Mouse (Mus musculus) splenic B cell, adult 2 months (primary cell): ENCODE data around the gene Btf3l4.

ENCODE experiments used
- DNase-seq: peaks from one replicate; pipeline ENCODE4 v3.0.0-alpha.2; 2011; ENCODE audit warnings: low read depth, low spot score
- H3K27me3 ChIP-seq: 2 replicates; pipeline ENCODE4 v1.6.1; 2012; ENCODE audit warnings: mild to moderate bottlenecking, low read length, moderate library complexity, mixed read lengths; ENCODE audit not compliant: control insufficient read depth, poor library complexity, insufficient read depth, severe bottlenecking
- H3K36me3 ChIP-seq: 2 replicates; pipeline ENCODE4 v1.6.1; 2012; ENCODE audit warnings: mild to moderate bottlenecking, low read length, moderate library complexity, mixed read lengths; ENCODE audit not compliant: control insufficient read depth, poor library complexity, insufficient read depth, severe bottlenecking

Btf3l4 gene

GRCm38 (mm10) chr4:108832916-108833827 lies at the start of gene Btf3l4:
Gene Btf3l4 (minus strand): TSS chr4:108833614.
- H3K27me3 ChIP-seq: no peaks in the 10 kb centered on the region
- peak; percentile 94 for DNase-seq
- no peaks in the 10 kb centered on the region for H3K36me3 ChIP-seq

GRCm38 (mm10) chr4:108878963-108879822 lies 45.8 kb upstream of the Btf3l4 start, which contains the start of gene Rab3b:
Gene Rab3b (plus strand): TSS chr4:108879063.
- DNase-seq: peak; percentile 58
- no peaks in the 10 kb centered on the region for H3K36me3 ChIP-seq
- no peaks in the 10 kb centered on the region for H3K27me3 ChIP-seq

GRCm38 (mm10) chr4:108877901-108878300 lies 44.5 kb upstream of the Btf3l4 start:
- DNase-seq: no peak
- Histone ChIP-seq H3K27me3 (no peaks in the 10 kb centered on the region), H3K36me3 (no peaks in the 10 kb centered on the region)

- no peaks in the 10 kb centered on the region for H3K27me3 ChIP-seq
- no peak for DNase-seq
- H3K36me3 ChIP-seq: no peaks in the 10 kb centered on the region
Observed at GRCm38 (mm10) chr4:108873746-108874145, 40.3 kb upstream of the Btf3l4 start.

GRCm38 (mm10) chr4:108869730-108870374 lies 36.4 kb upstream of the Btf3l4 start:
- H3K36me3 ChIP-seq: no peaks in the 10 kb centered on the region
- H3K27me3 ChIP-seq: no peaks in the 10 kb centered on the region
- peak; percentile 87 for DNase-seq

- no peak for DNase-seq
Observed at GRCm38 (mm10) chr4:108866806-108867205, 33.4 kb upstream of the Btf3l4 start.

GRCm38 (mm10) chr4:108848505-108848848 lies 15.1 kb upstream of the Btf3l4 start, which contains the start of gene A730015C16Rik:
Gene A730015C16Rik (minus strand): TSS chr4:108848619.
- no peak for DNase-seq
- Histone ChIP-seq H3K27me3 (no peaks in the 10 kb centered on the region), H3K36me3 (no peaks in the 10 kb centered on the region)

More at GRCm38 (mm10) chr4:108866806-108867205, 33.4 kb upstream of the Btf3l4 start:
- Histone ChIP-seq H3K36me3 (peaks cover 2% of the 10 kb centered on the region; the same call in 1 of the 2 replicates), H3K27me3 (no peaks in the 10 kb centered on the region)

- DNase-seq: peak; percentile 77
Observed at GRCm38 (mm10) chr4:108847715-108848504, 14.5 kb upstream of the Btf3l4 start, which contains the start of gene Kti12. Gene Kti12 (plus strand): TSS chr4:108847785.

GRCm38 (mm10) chr4:108845824-108846569 lies 12.6 kb upstream of the Btf3l4 start:
- no peaks in the 10 kb centered on the region for H3K36me3 ChIP-seq
- no peak for DNase-seq
- H3K27me3 ChIP-seq: no peaks in the 10 kb centered on the region

More at GRCm38 (mm10) chr4:108847715-108848504, 14.5 kb upstream of the Btf3l4 start, which contains the start of gene Kti12:
- Histone ChIP-seq H3K27me3 (no peaks in the 10 kb centered on the region), H3K36me3 (no peaks in the 10 kb centered on the region)

GRCm38 (mm10) chr4:108843336-108843735 lies 9.9 kb upstream of the Btf3l4 start:
- H3K36me3 ChIP-seq: no peaks in the 10 kb centered on the region
- DNase-seq: no peak
- H3K27me3 ChIP-seq: no peaks in the 10 kb centered on the region

- Histone ChIP-seq H3K27me3 (no peaks in the 10 kb centered on the region), H3K36me3 (no peaks in the 10 kb centered on the region)
- no peak for DNase-seq
Observed at GRCm38 (mm10) chr4:108841920-108842578, 8.6 kb upstream of the Btf3l4 start.

GRCm38 (mm10) chr4:108838031-108838430 lies 4.6 kb upstream of the Btf3l4 start:
- DNase-seq: no peak
- H3K36me3 ChIP-seq: no peaks in the 10 kb centered on the region
- no peaks in the 10 kb centered on the region for H3K27me3 ChIP-seq

GRCm38 (mm10) chr4:108835496-108835895 lies 2.1 kb upstream of the Btf3l4 start:
- Histone ChIP-seq H3K27me3 (no peaks in the 10 kb centered on the region), H3K36me3 (no peaks in the 10 kb centered on the region)
- peak; percentile 36 for DNase-seq
